Mouse (Mus musculus) hindbrain, postnatal 0 days (tissue): ENCODE measurements around the gene Map7d1. TPM values are rescaled to one million over a fixed set of nuclear protein-coding genes. Genes with fewer than 3 reads are reported as not detected.

Experiments used
- ATAC-seq: fragments of 200-750 bp; cut with Nextera tagmentation; 2 replicates; pipeline ENCODE4 v1.8.0; 2017; ENCODE audit warnings: mild to moderate bottlenecking, moderate TSS enrichment, moderate library complexity
- DNase-seq: peaks from one replicate; pipeline ENCODE4 v3.0.0-alpha.2; 2015; ENCODE audit warnings: low spot score
- H3K27ac ChIP-seq: fragments of 300-500 bp; sonication (generic); 2 replicates; pipeline ENCODE4 v1.5.1; 2014; ENCODE audit warnings: mild to moderate bottlenecking
- H3K27me3 ChIP-seq: fragments of 300-500 bp; sonication (generic); 2 replicates; pipeline ENCODE4 v1.6.1; 2014; ENCODE audit warnings: low read length, mixed read lengths; ENCODE audit not compliant: insufficient read depth
- H3K36me3 ChIP-seq: fragments of 300-500 bp; sonication (generic); 2 replicates; pipeline ENCODE4 v1.6.1; 2014; ENCODE audit warnings: low read length, mixed read lengths; ENCODE audit not compliant: insufficient read depth
- H3K4me1 ChIP-seq: fragments of 300-500 bp; sonication (generic); 2 replicates; pipeline ENCODE4 v1.6.1; 2014; ENCODE audit warnings: antibody characterized with exemption, low read length, mixed read lengths; ENCODE audit not compliant: insufficient read depth
- H3K4me2 ChIP-seq: fragments of 300-500 bp; sonication (generic); 2 replicates; pipeline ENCODE4 v1.6.1; 2014; ENCODE audit warnings: low read depth, mild to moderate bottlenecking, low read length, moderate library complexity, mixed read lengths
- H3K4me3 ChIP-seq: fragments of 300-500 bp; sonication (generic); 2 replicates; pipeline ENCODE4 v1.5.1; 2014; ENCODE audit warnings: low read length
- H3K9ac ChIP-seq: fragments of 300-500 bp; sonication (generic); replicated peaks from 2 replicates; pipeline ENCODE4 v1.6.1; 2014; ENCODE audit warnings: mild to moderate bottlenecking, low read length, moderate library complexity, mixed read lengths
- H3K9me3 ChIP-seq: fragments of 300-500 bp; sonication (generic); 2 replicates; pipeline ENCODE4 v1.6.1; 2016; ENCODE audit warnings: low read length, mixed read lengths
- CTCF ChIP-seq: IDR thresholded peaks from 2 replicates; pipeline ENCODE4 v1.5.1; 2016; ENCODE audit warnings: antibody characterized with exemption, control low read depth, low read depth
- WGBS: fragments of 180-500 bp; shearing (Covaris S2); extraction: QIAGEN DNeasy Blood & Tissue Kit; methylation state at CpG from one replicate; pipeline ENCODE4 v1.1.7; 2014; 5-methylcytosine and 5-hydroxymethylcytosine counted together
- polyA plus RNA-seq: library from polyadenylated mRNA; unstranded; fragments of >200 nt; fragmentation: Nextera tagmentation; extraction: Ambion mirVana; gene quantifications from 2 replicates; pipeline ENCODE4 v1.2.1, GENCODE M21; 2015
- total RNA-seq: library from RNA; depleted of rRNA; stranded (reverse); fragments of >200 nt; gene quantifications from 2 replicates; pipeline ENCODE4 v1.2.3, GENCODE M21; 2014; rRNA removed

Map7d1 gene
- total and polyA plus RNA-seq, 2 experiments from 2014 or later: 54.6 to 106 TPM

DNA sequence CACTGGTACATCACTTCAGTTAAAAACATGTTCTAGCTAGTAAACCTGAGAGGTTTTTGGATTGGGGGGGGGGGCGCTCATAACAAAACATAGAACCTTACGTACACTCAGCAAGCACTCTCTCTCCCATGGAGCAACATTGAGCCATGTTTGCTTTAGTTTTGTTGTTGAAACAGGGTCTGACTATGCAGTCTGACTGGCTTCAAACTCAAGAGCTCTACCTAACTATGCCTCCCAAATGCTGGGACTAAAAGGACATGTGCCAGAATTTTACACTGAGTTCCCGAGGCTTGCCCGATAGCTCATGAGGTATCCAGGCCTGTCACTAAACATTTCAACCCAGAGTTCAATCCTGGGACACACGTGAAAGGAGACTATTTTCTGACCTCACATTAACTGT lies 73.1 kb downstream of the Map7d1 start:
- WGBS: 90% methylated on average over 5 of the region's 5 CpGs
- Histone ChIP-seq H3K4me2 (no peak overlapping the region), H3K36me3 (peaks cover 15% of the 10 kb centered on the region), H3K27me3 (no peaks in the 10 kb centered on the region), H3K4me3 (no peak overlapping the region), H3K4me1 (no peaks in the 10 kb centered on the region), H3K9me3 (no peaks in the 10 kb centered on the region), H3K9ac (no peak overlapping the region), H3K27ac (no peak overlapping the region)
- DNase-seq (no peak), ATAC-seq (no peak)
- TF ChIP-seq CTCF: no peak

Other genes with a start within 250 kb of the Map7d1 start
- 0.93 and 1.7 TPM in 2 replicates for gene Csf3r, start 231.8 kb downstream of the Map7d1 start, total RNA-seq
- gene Csf3r, start 231.8 kb downstream of the Map7d1 start, polyA plus RNA-seq: 0.91 and 0.95 TPM in 2 replicates
- gene Mrps15, start 209.4 kb downstream of the Map7d1 start, total RNA-seq: 33.9 and 45.1 TPM in 2 replicates
- gene Mrps15, start 209.4 kb downstream of the Map7d1 start, polyA plus RNA-seq: 130 and 142 TPM in 2 replicates
- 12.7 and 20.2 TPM in 2 replicates for gene Oscp1, start 197.8 kb downstream of the Map7d1 start, total RNA-seq
- 43.4 and 46.6 TPM in 2 replicates for gene Oscp1, start 197.8 kb downstream of the Map7d1 start, polyA plus RNA-seq
- gene Lsm10, start 159.7 kb downstream of the Map7d1 start, total RNA-seq: 25.1 and 54.7 TPM in 2 replicates
- gene Lsm10, start 159.7 kb downstream of the Map7d1 start, polyA plus RNA-seq: 42.8 and 42.9 TPM in 2 replicates
- 19.9 and 23.3 TPM in 2 replicates for gene Stk40, start 152.4 kb downstream of the Map7d1 start, total RNA-seq
- gene Stk40, start 152.4 kb downstream of the Map7d1 start, polyA plus RNA-seq: 17.6 and 19.7 TPM in 2 replicates
- gene Eva1b, start 108.6 kb downstream of the Map7d1 start, total RNA-seq: 24.9 and 25.6 TPM in 2 replicates
- 11.6 and 12.3 TPM in 2 replicates for gene Eva1b, start 108.6 kb downstream of the Map7d1 start, polyA plus RNA-seq
- gene Sh3d21, start 92.9 kb downstream of the Map7d1 start, total RNA-seq: 0.63 and 1.2 TPM in 2 replicates
- gene Sh3d21, start 92.9 kb downstream of the Map7d1 start, polyA plus RNA-seq: 2.2 and 2.6 TPM in 2 replicates
- 85.7 and 128 TPM in 2 replicates for gene Thrap3, start 53.6 kb downstream of the Map7d1 start, total RNA-seq
- gene Thrap3, start 53.6 kb downstream of the Map7d1 start, polyA plus RNA-seq: 108 and 123 TPM in 2 replicates
- gene Trappc3, start 6.0 kb upstream of the Map7d1 start, total RNA-seq: 88.9 and 97.4 TPM in 2 replicates
- gene Trappc3, start 6.0 kb upstream of the Map7d1 start, polyA plus RNA-seq: 187 and 188 TPM in 2 replicates
- gene Col8a2, start 30.4 kb upstream of the Map7d1 start, total RNA-seq: 11.6 and 17.7 TPM in 2 replicates
- 5.5 and 5.9 TPM in 2 replicates for gene Col8a2, start 30.4 kb upstream of the Map7d1 start, polyA plus RNA-seq
- gene Adprhl2, start 65.4 kb upstream of the Map7d1 start, total RNA-seq: 64.0 and 73.9 TPM in 2 replicates
- 73.2 and 73.9 TPM in 2 replicates for gene Adprhl2, start 65.4 kb upstream of the Map7d1 start, polyA plus RNA-seq
- 2.9 and 25.7 TPM in 2 replicates for gene Tekt2, start 69.3 kb upstream of the Map7d1 start, total RNA-seq
- gene Tekt2, start 69.3 kb upstream of the Map7d1 start, polyA plus RNA-seq: 16.3 and 17.3 TPM in 2 replicates
- 7.6 and 8.6 TPM in 2 replicates for gene Ago3, start 173.2 kb upstream of the Map7d1 start, total RNA-seq
- gene Ago3, start 173.2 kb upstream of the Map7d1 start, polyA plus RNA-seq: 12.8 and 13.5 TPM in 2 replicates
- gene Ago1, start 212.2 kb upstream of the Map7d1 start, total RNA-seq: 42.2 TPM in 2 replicates
- gene Ago1, start 212.2 kb upstream of the Map7d1 start, polyA plus RNA-seq: 6.0 and 6.5 TPM in 2 replicates